Mouse (Mus musculus) thymus, postnatal 4 days (tissue): Measurements from ENCODE around the gene Erbb2.
"Not testable (repeated sequence)": the region's sequence is repeated elsewhere in the genome, so short reads cannot be mapped to it uniquely, and the experiment has no call there.

Source experiments
- DNase-seq: peaks from one replicate; pipeline ENCODE4 v3.0.0; 2021

Gene Erbb2

DNA sequence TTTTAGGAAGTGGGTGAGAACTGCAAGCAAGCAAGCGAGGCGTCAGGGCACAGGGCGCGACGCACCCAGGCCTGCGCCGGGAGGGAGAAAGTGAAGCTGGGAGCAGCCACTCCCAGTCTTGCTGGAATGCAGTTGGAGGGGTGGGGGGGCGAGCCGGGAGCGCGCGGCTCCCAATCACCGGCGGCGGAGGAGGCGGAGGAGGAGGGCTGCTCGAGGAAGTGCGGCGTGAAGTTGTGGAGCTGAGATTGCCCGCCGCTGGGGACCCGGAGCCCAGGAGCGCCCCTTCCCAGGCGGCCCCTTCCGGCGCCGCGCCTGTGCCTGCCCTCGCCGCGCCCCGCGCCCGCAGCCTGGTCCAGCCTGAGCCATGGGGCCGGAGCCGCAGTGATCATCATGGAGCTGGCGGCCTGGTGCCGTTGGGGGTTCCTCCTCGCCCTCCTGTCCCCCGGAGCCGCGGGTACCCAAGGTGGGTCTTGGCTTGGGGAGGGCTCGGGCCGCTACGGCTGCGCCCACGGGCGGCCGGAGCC is at the start of gene Erbb2:
TSS of gene Erbb2 (plus strand) at position 198 of the 524 bp plus-strand sequence.
- peak; percentile 56 for DNase-seq

DNA sequence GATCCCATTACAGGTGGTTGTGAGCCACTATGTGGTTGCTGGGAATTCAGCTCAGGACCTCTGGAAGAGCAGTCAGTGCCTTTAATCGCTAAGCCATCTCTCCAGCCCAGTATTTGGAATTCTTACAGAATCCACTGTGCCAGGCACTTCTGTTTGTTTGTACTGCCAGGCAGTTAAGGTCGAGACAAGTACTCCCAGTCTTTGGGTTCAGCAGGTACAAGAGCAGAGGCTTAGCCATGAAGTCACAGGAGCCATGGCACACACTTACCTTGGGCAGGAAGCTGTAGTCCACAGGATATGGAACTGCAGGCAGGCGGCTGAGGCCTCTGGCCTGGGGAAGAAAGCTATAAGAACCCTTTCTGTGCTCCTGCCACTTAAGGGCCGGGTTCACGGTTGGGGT is 48.5 kb upstream of the Erbb2 start:
- no peak for DNase-seq

DNA sequence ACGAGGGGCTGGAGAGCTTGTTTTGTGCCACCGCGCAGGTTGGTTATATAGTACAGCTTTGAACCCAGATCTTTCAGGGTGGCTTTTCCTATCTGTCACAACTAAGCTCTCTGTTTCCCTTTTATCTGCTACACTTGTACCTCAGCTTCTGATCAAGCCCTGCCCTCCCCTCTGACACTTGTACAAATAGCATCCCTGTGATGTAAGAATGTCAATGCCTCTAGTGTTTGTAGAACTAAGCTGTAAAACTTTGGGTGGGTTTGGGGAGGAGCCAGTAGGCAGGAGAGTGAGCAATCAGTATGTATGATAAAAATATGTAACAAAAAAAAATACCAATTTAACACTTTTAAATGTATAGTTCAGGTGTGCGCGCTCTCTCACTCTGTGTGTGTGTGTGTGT is 47.9 kb upstream of the Erbb2 start:
- no peak for DNase-seq

DNA sequence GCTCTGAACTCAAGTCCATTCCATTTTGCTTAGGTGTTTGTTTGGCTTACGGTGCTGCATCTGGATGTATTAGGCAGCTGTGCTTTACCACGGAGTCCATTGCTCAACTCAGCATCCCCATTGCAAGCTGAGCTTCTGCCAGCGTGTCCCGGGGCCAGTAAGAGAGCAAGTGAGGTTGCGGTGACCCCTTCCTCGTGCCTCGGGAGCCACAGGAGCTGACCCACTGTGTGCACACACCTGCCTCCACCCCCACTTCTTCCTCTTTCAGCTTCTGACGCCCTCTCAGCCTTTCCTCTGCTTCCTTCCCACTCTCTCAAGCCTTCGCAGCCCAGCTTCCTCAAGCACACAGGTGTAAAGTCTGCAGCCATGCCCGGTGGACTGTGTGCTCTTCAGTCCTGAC is 46.0 kb upstream of the Erbb2 start:
- DNase-seq, result peak; percentile 38

DNA sequence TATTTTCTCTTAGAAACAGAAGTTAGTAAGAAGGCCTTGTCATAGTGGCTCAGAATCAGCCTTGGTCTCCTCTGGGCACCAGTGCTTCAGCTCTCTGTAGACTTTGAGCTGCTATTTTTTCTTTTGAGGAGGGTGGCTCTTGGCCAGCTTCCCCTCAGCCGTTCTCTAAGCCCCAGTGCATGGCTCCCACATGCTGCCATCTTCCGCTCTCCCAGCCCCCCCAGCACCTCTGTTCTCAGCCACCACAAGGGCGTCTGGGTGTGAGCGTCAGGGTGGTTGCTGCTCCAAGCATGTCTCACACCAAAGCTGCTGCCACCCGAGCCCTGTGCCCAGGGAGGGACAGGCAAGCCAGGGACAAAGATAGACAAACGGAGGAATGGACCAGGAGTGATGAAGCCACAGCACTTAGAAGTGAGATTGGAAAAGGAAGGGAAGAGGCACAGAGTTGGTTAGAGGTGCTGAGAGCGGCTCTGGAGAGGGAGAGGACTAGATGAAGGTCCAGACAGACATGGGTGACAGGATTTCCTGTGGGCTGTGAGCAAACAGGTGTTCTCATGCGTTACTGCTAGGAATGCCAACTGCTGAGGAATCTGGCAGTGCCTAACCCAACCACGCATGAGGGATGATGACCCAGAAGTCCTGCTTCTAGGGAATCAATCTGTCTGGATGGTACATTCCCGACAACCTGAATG is 45.0 kb upstream of the Erbb2 start:
- peak; percentile 71 for DNase-seq

DNA sequence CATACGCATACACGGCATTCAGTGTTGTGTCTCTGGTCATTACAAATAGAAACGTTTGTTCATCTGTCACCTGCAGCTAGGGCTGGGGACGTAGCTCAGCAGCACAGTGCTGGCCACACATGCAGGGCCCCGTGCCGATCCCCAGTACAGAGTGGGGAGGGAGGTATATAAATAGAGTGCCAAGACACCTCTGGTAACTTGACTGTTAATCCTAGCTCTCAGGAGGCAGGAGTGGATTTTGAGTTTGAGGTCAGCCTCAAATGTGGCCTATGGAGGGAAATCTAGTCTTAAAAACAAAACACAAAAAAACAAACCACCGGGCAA is 44.4 kb upstream of the Erbb2 start:
- DNase-seq, result no peak

DNA sequence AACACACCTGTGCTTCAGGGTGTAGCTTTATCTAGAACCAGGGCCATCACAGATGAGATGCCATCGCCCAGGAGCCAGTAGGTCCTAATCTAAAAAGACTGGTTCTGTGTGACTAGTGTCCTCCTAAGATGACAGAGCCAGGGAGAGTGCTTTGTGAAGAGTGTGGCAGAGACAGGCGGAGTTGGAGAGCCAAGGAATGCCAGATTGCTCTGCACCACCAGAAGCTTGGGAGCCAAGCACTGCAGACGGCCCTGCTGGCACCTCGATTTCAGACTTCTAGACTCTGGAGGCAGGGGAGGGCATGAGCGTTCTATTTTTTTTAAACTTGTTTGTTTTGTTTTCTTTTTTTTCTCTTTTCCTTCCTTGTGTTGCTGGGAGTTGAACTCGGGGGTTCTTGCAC is 42.9 kb upstream of the Erbb2 start:
- no peak for DNase-seq

DNA sequence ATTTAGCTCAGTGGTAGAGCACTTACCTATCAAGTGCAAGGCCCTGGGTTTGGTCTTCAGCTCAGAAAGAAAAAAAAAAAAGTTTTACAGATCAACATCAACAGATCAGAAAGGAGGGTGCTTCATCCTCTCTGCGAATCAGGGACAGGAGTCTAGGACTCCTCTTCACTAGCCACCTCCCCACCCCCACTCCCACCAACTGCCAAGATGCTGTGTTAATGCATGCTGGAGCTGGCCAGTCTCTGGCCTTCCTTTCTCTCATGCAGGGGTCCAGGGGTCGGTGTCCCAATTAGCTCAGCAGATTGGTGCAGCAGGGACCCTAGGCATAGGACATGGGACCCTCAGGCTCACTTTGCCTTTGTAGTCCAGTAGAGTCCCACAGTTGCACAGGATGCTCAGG is 41.7 kb upstream of the Erbb2 start:
- no peak for DNase-seq

DNA sequence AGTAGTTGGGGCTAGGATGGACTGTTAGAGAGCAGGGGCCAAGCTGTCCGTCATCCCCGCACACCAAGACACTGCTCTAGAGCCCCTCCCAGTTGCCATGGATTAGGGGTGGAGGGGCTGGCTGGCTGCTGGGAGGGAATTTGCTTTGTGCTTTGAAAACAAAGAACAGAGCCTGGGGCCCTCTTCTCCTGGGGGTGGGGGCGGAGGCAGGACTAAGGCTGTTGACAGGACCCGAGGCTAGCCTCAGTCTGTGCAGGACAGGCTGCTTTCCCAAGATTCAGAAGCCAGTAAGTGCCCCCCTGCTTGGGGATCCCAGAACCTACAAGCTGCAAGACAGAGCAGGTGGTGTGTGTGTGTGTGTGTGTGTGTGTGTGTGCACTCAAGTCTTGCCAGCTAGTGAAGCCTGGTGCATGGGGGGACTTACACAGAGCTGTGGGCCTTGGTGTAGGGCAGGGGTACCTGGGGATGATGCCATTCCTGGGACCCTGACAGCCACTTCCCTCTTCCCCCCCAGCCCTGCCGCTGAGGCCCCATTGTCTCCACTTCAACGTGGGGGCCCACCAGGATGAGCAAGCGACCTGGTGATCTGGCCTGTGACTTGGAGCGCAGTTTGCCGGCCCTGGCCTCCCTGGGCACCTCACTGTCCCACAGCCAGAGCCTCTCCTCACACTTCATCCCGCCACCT is 40.6 kb upstream of the Erbb2 start:
- no peak for DNase-seq

DNA sequence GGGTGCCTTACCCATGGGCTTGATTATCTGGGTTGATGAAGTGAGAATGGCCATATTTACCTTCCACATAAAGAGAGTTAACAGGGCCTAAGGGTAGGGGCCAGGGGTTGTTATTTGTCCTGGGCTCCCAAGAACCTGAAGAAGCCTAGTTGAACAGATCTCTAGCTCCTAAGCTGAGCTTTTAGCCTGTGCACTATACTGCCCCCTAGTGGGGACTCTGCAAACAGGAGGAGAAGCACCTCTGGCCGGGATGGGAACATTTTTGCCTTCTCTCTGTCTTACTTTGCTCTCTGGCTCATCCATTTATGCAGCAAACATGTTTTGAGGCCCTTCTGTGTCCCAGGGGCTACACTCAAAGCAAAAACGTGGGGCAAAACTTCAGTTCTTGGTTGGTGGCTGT is 39.9 kb upstream of the Erbb2 start:
- peak; percentile 83 for DNase-seq

DNA sequence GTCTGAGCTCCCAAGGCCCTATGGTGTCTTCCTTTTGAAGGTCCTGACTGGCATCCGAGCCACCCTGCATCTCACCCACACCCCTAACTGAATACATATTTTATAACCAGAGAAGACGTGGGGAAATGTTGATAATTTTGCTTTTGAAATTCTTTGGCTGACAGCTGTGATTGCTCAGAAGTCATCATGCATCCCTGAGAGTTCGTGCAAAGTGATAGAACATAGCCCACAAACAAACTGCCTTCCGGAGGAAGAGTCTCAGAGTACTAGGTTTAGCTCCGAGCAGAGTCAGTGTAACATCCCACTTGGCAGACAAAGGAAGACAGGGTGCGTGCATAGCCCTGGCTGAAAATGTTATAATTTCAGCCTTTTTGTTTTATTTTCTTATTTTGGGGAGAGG is 39.0 kb upstream of the Erbb2 start:
- no peak for DNase-seq

DNA sequence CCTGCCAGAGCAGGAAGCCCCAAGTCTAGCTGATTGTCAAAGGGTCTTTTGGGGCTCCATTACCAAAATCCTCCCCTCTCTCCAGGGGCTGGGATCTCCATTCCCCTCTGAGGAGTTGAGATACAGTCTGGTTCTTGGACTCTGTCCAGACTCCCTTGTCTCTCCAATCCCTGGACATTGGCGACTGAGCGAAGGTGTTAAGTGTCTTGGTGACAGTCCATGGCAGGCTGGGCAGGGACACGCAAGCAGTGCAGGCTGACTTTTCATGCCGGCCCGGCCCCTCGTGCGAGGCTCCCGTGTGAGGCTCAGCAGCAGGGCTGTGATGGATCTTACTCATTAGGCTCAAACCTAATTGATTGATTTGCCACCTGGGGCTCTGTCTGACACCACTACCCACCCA is 38.0 kb upstream of the Erbb2 start:
- DNase-seq, result no peak

DNA sequence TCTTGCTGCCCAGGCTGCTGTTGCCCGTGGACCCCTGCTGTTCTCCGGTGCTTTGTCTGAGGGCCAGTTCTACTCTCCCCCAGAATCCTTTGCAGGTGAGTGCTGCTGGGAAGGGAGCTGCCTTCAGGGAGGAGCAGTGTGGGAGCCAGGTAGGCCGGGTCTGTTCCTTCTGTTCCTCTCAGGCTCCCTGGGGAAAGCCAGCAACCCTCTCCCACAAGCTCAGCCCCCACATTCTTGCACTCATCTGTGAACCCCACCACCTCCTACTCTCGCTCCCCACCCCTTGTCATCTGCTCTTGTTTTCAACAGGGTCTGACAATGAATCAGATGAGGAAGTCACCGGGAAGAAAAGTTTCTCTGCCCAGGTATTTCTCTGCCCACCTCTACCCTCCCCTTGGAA is 35.5 kb upstream of the Erbb2 start:
- no peak for DNase-seq

DNA sequence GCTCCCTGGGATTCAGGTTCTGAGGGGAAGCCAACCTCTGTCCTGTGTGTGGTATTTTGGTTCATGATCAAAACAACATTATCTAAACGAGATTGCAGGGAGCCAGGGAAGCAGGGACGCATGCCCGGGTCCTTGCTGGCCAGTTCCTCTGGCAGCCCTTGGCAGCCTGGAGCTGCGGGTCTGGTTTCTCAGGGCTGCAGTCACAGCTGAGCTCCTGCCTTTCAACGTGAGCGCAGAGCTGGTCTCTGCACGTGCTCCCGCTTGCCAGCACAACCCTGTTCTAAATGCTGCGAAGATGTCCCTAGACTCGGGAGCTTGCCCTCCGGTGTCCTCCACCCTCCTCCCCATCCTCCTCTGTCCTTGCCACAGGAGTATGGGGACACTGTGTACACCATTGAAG is 34.5 kb upstream of the Erbb2 start:
- DNase-seq, result no peak

DNA sequence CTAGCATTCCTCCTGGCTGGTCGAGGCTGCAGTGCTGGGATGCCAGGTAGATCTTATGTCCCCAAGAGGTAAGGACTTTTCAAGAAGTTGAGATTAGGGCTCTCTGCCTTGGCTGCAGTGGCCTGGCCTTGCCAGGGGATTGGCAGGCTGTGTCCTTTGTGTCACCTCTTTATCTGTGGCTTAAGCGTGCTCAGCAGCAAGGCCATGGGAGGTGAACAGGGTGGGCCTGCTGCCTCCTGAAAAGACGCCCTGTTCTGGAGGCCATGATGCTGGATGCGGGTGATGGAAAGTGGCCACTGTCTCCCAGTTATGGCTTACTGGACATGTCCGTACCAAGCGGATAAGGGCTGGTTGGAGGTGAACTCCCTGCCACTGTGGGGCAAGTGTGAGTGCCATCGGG is 32.9 kb upstream of the Erbb2 start:
- no peak for DNase-seq

DNA sequence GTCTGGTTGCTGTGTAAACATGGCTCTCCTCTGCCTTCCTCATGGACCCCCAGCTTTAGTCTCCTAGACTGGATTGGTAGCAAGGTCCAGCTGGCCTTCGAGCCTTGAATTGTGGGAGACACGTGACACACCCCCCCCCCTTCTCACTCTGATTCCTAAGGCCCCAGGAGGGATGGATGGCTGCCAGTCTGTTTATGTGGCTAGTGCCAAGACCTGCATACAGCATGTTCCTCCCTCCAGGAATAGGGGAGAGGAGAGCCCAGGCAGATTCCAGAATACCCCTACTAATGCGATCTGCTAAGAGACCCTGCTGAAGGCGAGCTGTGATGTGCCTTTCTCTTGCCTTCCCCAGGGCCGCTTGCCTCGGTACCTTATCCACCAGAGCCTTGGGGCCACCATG is 32.2 kb upstream of the Erbb2 start:
- DNase-seq, result no peak

DNA sequence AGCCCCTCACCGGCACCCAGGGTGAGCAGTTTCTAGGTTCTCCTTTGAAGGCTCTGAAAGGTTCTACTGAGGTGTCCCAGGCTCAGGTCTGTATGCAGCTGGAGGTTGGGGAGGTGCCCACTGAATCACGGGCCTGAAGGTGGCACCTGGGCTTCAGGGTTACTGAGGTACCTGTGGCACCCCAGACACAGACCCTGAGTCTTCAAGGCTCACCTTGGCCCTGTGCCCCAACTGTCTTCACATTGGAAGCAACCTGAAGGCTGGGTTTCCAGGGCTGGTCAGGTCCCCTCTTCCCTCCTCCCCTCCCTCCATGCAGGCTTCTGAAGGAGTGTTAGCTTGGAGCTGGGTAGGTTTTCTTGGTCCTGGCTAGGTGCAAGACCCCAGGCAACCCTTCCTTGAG is 30.6 kb upstream of the Erbb2 start:
- DNase-seq, result no peak

DNA sequence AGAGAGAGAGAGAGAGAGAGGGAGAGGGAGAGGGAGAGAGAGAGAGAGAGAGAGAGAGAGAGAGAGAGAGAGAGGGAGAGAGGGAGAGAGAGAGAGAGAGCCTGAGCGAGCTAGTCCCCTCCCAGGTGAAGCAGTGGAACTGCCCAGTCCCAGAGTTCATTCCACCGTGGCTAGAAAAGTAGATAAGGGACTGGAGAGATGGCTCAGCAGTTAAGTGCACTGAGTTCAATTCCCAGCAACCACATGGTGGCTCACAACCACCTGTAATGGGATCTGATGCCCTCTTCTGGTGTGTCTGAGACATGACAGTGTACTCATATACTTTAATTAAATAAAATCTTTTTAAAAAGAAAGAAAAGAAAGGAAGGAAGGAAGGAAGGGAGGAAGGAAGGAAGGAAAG is 29.9 kb upstream of the Erbb2 start:
- DNase-seq, result not testable (repeated sequence)

DNA sequence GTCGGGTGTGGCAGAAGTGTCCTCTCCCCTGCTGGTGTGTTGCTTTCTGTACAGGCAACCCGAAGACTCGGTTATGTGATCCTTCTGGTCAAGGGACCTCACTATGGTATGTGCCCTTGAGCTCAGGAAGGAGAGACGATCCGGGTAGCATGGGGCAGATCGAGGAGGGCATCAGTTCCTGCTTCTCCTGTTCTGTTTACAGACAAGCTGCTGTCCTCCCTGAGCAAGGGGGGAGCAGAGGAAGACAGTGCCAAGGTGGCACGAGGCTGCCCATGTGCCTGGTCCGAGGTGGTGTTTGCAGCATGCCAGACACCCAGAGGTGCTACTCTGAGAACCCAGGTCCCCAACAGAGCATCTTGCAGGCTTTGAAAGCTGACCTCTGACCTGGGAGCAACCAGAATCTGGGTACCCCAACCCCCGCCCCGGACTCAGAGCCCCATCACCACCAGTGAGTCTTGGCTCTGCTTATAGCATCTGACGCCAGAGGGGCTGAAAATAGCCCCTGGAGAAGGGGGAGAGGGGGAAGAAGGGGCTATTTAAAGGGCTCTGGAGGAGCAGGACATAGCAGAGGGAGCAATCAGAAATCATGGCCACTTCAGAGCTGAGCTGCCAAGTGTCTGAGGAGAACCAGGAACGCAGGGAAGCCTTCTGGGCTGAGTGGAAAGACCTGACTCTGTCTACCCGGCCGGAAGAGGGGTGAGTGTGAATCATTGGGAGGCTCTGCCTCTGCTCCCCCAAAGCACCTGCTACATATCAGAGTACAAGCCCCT is 28.8 kb upstream of the Erbb2 start, which contains the start of gene Tcap:
TSS of gene Tcap (plus strand) at position 551 of the 770 bp plus-strand sequence.
- no peak for DNase-seq

DNA sequence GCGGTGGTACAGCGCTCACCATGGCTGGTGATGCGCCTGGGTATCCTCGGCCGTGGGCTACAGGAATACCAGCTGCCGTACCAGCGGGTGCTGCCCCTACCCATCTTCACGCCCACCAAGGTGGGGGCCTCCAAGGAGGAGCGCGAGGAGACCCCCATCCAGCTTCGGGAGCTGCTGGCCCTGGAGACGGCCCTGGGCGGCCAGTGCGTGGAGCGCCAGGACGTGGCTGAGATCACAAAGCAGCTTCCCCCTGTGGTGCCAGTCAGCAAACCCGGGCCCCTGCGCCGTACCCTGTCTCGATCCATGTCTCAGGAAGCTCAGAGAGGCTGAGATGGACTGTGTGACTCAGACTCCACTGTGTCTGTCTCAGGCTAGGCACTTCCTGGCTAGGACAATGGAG is 28.1 kb upstream of the Erbb2 start:
- no peak for DNase-seq

DNA sequence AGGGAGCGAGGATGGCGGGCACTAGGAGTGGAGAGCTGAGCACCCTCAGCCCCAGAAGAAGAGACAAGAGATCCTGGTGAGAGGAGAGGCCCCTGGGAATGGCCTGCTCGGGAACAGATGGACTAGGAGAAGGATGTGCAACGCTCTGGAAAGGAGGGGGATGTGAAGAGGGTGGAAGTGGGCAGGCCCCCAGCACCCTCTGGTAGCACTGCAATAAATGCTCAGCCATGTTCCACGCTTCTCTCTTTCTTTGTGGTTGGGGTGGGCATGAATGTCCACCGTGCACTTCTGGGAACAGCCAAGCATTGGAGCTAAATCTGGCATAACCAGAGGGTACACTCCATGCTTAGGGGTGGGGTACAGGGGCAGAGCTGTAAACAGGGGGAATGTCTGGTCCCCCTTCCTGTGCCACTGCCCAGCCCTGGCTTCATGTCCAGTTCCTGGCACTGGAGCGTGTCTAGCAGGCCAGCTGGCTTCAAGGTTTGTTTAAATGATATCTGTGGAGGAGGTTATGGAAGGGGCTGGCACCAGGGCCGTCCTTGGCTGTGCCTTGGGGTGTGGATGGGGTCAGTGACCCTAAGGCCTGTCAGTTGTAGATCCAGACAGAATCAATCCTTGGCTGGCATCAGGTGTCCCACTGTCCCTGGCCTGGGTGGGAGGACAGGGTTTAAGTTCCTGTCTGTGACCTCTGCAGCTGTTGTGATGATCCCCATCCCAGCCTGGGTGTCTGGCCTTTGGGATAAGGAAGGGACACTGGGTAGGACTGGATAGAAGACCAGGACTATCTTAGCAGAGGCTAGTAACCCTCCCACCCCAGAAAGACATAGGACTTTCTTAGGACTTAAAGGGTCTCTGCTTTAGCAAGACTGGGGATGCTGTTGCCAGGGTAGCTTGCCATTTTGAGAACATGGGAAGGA is 27.3 kb upstream of the Erbb2 start:
- DNase-seq, result no peak

DNA sequence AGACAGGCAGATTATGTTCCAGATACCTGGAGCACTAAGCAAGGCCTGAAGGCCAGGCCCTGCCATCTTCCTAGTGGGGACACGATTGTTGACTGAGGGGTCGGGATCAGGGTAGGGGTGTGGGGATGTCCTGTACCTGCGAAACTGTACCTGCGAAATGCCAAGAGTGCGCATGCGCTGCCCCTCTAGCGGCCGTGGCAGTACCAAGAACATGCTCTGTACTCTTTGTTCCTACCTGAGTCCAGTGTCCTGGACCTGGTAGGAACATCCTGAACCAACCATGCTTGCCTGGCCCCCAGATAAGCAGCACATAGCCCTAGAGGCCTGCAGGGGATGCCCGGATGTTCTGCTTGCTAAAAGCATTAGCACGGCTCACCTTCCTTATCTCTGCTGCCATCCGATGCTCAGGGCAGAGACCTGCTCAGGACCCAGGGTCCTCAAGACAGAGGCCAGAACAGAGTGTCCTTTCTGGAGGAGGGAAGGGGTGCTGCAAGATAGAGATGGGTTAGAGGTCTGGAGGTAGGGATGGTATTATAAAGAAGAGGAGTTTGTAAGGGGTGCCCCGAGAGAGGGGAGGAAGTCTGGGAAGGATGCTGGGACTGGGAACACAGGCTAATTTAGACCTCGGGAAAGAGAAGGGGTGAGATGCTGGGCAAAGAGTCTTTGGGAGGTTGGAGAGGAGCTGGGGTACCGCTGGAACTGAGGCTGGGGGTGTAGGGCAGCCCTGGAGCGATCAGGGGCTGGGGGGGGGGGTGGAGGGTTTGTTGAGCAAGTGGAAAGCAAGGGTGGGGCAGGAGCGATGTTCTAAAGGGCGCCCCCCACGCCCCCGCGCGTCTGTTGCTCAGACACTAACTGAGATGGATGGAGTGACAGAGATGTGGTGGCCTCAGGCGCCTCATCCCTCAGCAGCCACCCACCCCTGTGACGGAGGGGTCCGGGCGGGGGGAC is 26.4 kb upstream of the Erbb2 start, which contains the start of gene Pnmt:
TSS of gene Pnmt (plus strand) at position 813 of the 948 bp plus-strand sequence.
- DNase-seq, result no peak
